Mouse (Mus musculus) erythroblast, embryonic 14.5 days (primary cell): ENCODE data around the gene Traf3ip1. TPM values are rescaled to one million over a fixed set of nuclear protein-coding genes. Genes with fewer than 3 reads are reported as not detected.

Experiments
- H3K27me3 ChIP-seq: 2 replicates; pipeline ENCODE4 v1.6.1; 2012; ENCODE audit warnings: inconsistent platforms; ENCODE audit not compliant: control insufficient read depth
- H3K36me3 ChIP-seq: 2 replicates; pipeline ENCODE4 v1.6.1; 2012; ENCODE audit warnings: mild to moderate bottlenecking, inconsistent platforms; ENCODE audit not compliant: control insufficient read depth
- H3K4me1 ChIP-seq: 2 replicates; pipeline ENCODE4 v1.6.1; 2012; ENCODE audit warnings: inconsistent platforms; ENCODE audit not compliant: control insufficient read depth
- H3K4me3 ChIP-seq: replicated peaks from 2 replicates; pipeline ENCODE3; 2012; ENCODE audit warnings: moderate library complexity, mild to moderate bottlenecking, inconsistent platforms
- H3K9me3 ChIP-seq: 2 replicates; pipeline ENCODE4 v1.6.1; 2012; ENCODE audit warnings: low read length, inconsistent platforms, mixed read lengths; ENCODE audit not compliant: control insufficient read depth
- GATA1 ChIP-seq: IDR thresholded peaks from 2 replicates; pipeline ENCODE4 v1.6.1; 2012; ENCODE audit warnings: low read length, inconsistent platforms, mixed read lengths
- TAL1 ChIP-seq: IDR thresholded peaks from 3 replicates; pipeline ENCODE4 v1.6.1; 2012; ENCODE audit warnings: low read length, inconsistent platforms, mixed read lengths
- polyA plus RNA-seq: library from polyadenylated mRNA; stranded (reverse); fragments of >175 nt; gene quantifications from 2 replicates; pipeline ENCODE4 v1.2.3, GENCODE M21; 2012

The Traf3ip1 gene
- polyA plus RNA-seq: 0.40 and 0.45 TPM in 2 replicates

GRCm38 (mm10) chr1:91494457-91495140 is at the start of gene Traf3ip1:
Traf3ip1 (plus strand) TSS chr1:91494647.
- peaks cover 5% of the 10 kb centered on the region for H3K36me3 ChIP-seq
- no peaks in the 10 kb centered on the region for H3K9me3 ChIP-seq
- peak within 1 kb of the TSS; percentile 89 for H3K4me3 ChIP-seq
- no peaks in the 10 kb centered on the region; the same call in 1 of the 2 replicates for H3K27me3 ChIP-seq
- TF ChIP-seq TAL1 (no peak), GATA1 (no peak)
- H3K4me1 ChIP-seq: peaks cover 26% of the 10 kb centered on the region

GRCm38 (mm10) chr1:91444841-91445830 is 49.3 kb upstream of the Traf3ip1 start:
- peaks cover 61% of the 10 kb centered on the region for H3K36me3 ChIP-seq
- H3K27me3 ChIP-seq: no peaks in the 10 kb centered on the region
- no peak overlapping the region for H3K4me3 ChIP-seq
- H3K9me3 ChIP-seq: peaks cover 11% of the 10 kb centered on the region
- TF ChIP-seq TAL1: no peak
- no peak for TF ChIP-seq GATA1
- peaks cover 5% of the 10 kb centered on the region; the same call in 1 of the 2 replicates for H3K4me1 ChIP-seq

GRCm38 (mm10) chr1:91446060-91446459 is 48.4 kb upstream of the Traf3ip1 start:
- H3K27me3 ChIP-seq: no peaks in the 10 kb centered on the region
- no peak overlapping the region for H3K4me3 ChIP-seq
- no peak for TF ChIP-seq GATA1
- TF ChIP-seq TAL1: no peak
- H3K36me3 ChIP-seq: peaks cover 63% of the 10 kb centered on the region
- peaks cover 7% of the 10 kb centered on the region; the same call in 1 of the 2 replicates for H3K4me1 ChIP-seq
- peaks cover 11% of the 10 kb centered on the region for H3K9me3 ChIP-seq

- peaks cover 63% of the 10 kb centered on the region for H3K36me3 ChIP-seq
- H3K4me3 ChIP-seq: no peak overlapping the region
- peaks cover 11% of the 10 kb centered on the region for H3K9me3 ChIP-seq
- peaks cover 7% of the 10 kb centered on the region; the same call in 1 of the 2 replicates for H3K4me1 ChIP-seq
- H3K27me3 ChIP-seq: no peaks in the 10 kb centered on the region
- TF ChIP-seq TAL1 (no peak), GATA1 (no peak)
These were observed 47.9 kb upstream of the Traf3ip1 start for GRCm38 (mm10) chr1:91446511-91446910.

- TF ChIP-seq GATA1: no peak
- TF ChIP-seq TAL1: no peak
- Histone ChIP-seq H3K9me3 (peaks cover 11% of the 10 kb centered on the region), H3K27me3 (no peaks in the 10 kb centered on the region), H3K36me3 (peaks cover 49% of the 10 kb centered on the region), H3K4me3 (no peak overlapping the region), H3K4me1 (peaks cover 14% of the 10 kb centered on the region)
These were observed 45.8 kb upstream of the Traf3ip1 start for GRCm38 (mm10) chr1:91448688-91449087.

- H3K27me3 ChIP-seq: no peaks in the 10 kb centered on the region
- peaks cover 40% of the 10 kb centered on the region for H3K36me3 ChIP-seq
- no peak for TF ChIP-seq TAL1
- no peak for TF ChIP-seq GATA1
- H3K9me3 ChIP-seq: peaks cover 11% of the 10 kb centered on the region
- peaks cover 33% of the 10 kb centered on the region for H3K4me1 ChIP-seq
- no peak overlapping the region for H3K4me3 ChIP-seq
These were observed 43.6 kb upstream of the Traf3ip1 start for GRCm38 (mm10) chr1:91450851-91451250.

- peaks cover 34% of the 10 kb centered on the region for H3K4me1 ChIP-seq
- H3K36me3 ChIP-seq: peaks cover 36% of the 10 kb centered on the region
- no peaks in the 10 kb centered on the region for H3K27me3 ChIP-seq
- peaks cover 11% of the 10 kb centered on the region for H3K9me3 ChIP-seq
- no peak overlapping the region for H3K4me3 ChIP-seq
- TF ChIP-seq TAL1 (no peak), GATA1 (no peak)
These were observed 42.8 kb upstream of the Traf3ip1 start for GRCm38 (mm10) chr1:91451547-91452084.

- Histone ChIP-seq H3K9me3 (no peaks in the 10 kb centered on the region), H3K27me3 (no peaks in the 10 kb centered on the region; the same call in 1 of the 2 replicates), H3K4me3 (no peak overlapping the region), H3K36me3 (peaks cover 15% of the 10 kb centered on the region), H3K4me1 (peaks cover 46% of the 10 kb centered on the region)
- TF ChIP-seq TAL1 (no peak), GATA1 (no peak)
These were observed 40.5 kb upstream of the Traf3ip1 start for GRCm38 (mm10) chr1:91453932-91454331.
